Mouse (Mus musculus): ENCODE data around the gene Tmem9.

GRCm38 (mm10) chr1:136063991-136064390 lies 56.0 kb downstream of the Tmem9 start:
- TF ChIP-seq CTCF (IDR thresholded peaks at IDR 0.05) (no peak), EP300 (IDR thresholded peaks at IDR 0.05; ENCODE audit: insufficient read depth, low read depth, low read length) (no peak), POLR2A (IDR thresholded peaks at IDR 0.05; ENCODE audit: insufficient read depth, low read depth, low read length) (no peak)

Data from heart, adult 2 months (tissue).